Mouse (Mus musculus): ENCODE measurements around the gene Gjd3.

DNA sequence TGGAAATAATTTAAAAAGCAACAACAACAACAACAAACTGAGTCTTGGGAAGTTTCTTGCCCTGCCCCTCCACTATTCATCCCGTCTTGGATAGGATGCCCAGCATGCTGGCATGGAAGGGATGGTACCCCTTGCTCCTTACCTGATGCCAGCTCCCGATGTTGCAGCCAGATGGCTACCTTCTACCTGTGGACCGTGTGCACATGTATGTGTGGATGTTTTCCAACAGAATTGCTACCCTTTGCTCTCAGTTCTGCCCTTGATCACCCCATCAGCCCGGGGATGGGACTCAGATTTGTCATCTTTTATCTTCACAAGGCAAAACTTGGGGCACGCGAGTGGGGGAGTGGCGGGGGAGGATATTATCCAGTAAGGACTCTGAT, 44.1 kb downstream of the Gjd3 start:
- no peak for TF ChIP-seq USF1 (IDR thresholded peaks at IDR 0.05; ENCODE audit: low read depth)
- TF ChIP-seq REST (IDR thresholded peaks at IDR 0.05; ENCODE audit: insufficient read depth, insufficient read length), result no peak
- no peak for TF ChIP-seq POLR2A (IDR thresholded peaks at IDR 0.05; ENCODE audit: insufficient read length, low read depth)
- TF ChIP-seq MAX (IDR thresholded peaks at IDR 0.05; ENCODE audit: low read depth), result no peak

Data from myocyte (in vitro differentiated cells).